Mouse (Mus musculus) hindbrain, embryonic 16.5 days (tissue): ENCODE measurements around the gene Ackr3. TPM values are rescaled to one million over a fixed set of nuclear protein-coding genes. Genes with fewer than 3 reads are reported as not detected.

ENCODE experiments used
- ATAC-seq: fragments of 200-750 bp; cut with Nextera tagmentation; 2 replicates; pipeline ENCODE4 v1.8.0; 2017; ENCODE audit warnings: moderate TSS enrichment, moderate library complexity
- H3K27ac ChIP-seq: fragments of 300-500 bp; sonication (generic); 2 replicates; pipeline ENCODE4 v1.5.1; 2014; ENCODE audit warnings: low read depth, mild to moderate bottlenecking, control low read depth, low read length, moderate library complexity
- H3K27me3 ChIP-seq: fragments of 300-500 bp; sonication (generic); replicated peaks from 2 replicates; pipeline ENCODE4 v1.6.1; 2014; ENCODE audit warnings: low read length; ENCODE audit not compliant: control insufficient read depth, insufficient read depth
- H3K36me3 ChIP-seq: fragments of 300-500 bp; sonication (generic); 2 replicates; pipeline ENCODE4 v1.6.1; 2014; ENCODE audit warnings: mild to moderate bottlenecking, low read length, moderate library complexity, mixed read lengths; ENCODE audit not compliant: control insufficient read depth, insufficient read depth
- H3K4me1 ChIP-seq: fragments of 300-500 bp; sonication (generic); 2 replicates; pipeline ENCODE4 v1.6.1; 2014; ENCODE audit warnings: low read depth, low read length; ENCODE audit not compliant: control insufficient read depth, insufficient read depth
- H3K4me2 ChIP-seq: fragments of 300-500 bp; sonication (generic); 2 replicates; pipeline ENCODE4 v1.6.1; 2014; ENCODE audit warnings: mild to moderate bottlenecking, low read length, control low read depth, moderate library complexity
- H3K4me3 ChIP-seq: fragments of 300-500 bp; sonication (generic); 2 replicates; pipeline ENCODE4 v1.5.1; 2014; ENCODE audit warnings: mild to moderate bottlenecking, low read length, control low read depth, moderate library complexity
- H3K9ac ChIP-seq: fragments of 300-500 bp; sonication (generic); 2 replicates; pipeline ENCODE4 v1.6.1; 2014; ENCODE audit warnings: low read depth, mild to moderate bottlenecking, control low read depth, low read length, moderate library complexity
- H3K9me3 ChIP-seq: fragments of 300-500 bp; sonication (generic); 2 replicates; pipeline ENCODE4 v1.6.1; 2014; ENCODE audit warnings: mild to moderate bottlenecking, low read length, moderate library complexity; ENCODE audit not compliant: control insufficient read depth
- WGBS: fragments of 180-500 bp; shearing (Covaris S2); extraction: QIAGEN DNeasy Blood & Tissue Kit; methylation state at CpG from one replicate; pipeline ENCODE4 v1.1.7; 2014; 5-methylcytosine and 5-hydroxymethylcytosine counted together
- polyA plus RNA-seq: library from polyadenylated mRNA; unstranded; fragments of >200 nt; fragmentation: Nextera tagmentation; extraction: Ambion mirVana; gene quantifications from 2 replicates; pipeline ENCODE4 v1.2.1, GENCODE M21; 2015

The Ackr3 gene
- polyA plus RNA-seq, 1 experiment from 2014 or later, result 10.8 TPM

DNA sequence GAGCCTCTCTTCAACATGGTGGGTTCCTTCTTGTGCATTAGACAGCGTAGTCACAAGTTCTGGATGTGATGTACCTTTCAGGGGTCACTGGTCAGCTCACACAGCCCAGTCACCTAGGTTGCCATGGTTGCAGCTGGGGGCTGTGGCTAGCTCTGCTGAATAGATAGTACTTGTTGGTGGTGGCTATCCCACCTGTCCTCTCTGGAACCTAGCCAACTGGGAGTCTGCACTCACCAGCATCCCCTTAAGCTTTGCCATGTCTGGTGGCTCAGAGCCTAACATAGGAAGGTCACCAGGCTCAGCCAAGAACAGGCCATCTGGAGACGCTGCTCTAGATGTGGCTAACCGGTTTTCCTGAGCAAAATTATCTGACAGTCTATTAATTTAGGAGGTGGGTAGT, 47.4 kb downstream of the Ackr3 start:
- Histone ChIP-seq H3K27me3 (no peaks in the 10 kb centered on the region), H3K9ac (no peak overlapping the region), H3K9me3 (no peaks in the 10 kb centered on the region), H3K36me3 (no peaks in the 10 kb centered on the region), H3K27ac (no peak overlapping the region), H3K4me2 (no peak overlapping the region), H3K4me3 (no peak overlapping the region), H3K4me1 (peaks cover 5% of the 10 kb centered on the region; the same call in 1 of the 2 replicates)
- peak; percentile 23; the same call in 1 of the 2 replicates for ATAC-seq
- 62% methylated on average over 3 of the region's 3 CpGs for WGBS

DNA sequence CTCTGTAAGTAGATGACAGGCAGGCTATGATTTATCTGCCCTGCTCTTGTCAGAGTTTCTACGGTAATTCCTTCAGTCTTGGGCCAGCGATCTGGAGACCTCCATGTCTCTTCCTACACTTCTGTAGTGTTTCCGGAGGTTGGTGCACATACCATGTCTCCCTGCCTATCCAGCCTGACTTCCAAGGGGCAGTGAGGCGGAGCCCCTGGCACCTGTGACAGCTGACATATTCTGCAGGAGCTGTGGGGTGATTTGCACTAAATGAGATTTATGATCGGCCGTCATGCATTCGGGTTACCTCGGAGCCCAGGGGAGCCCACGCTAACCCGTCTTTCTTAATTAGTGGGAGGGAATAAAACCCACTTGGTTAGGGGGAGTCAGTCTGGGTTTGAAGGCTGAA, 49.7 kb downstream of the Ackr3 start:
- Histone ChIP-seq H3K36me3 (no peaks in the 10 kb centered on the region), H3K4me3 (no peak overlapping the region), H3K27ac (no peak overlapping the region), H3K4me2 (no peak overlapping the region), H3K27me3 (no peaks in the 10 kb centered on the region), H3K9ac (no peak overlapping the region), H3K4me1 (peaks cover 5% of the 10 kb centered on the region; the same call in 1 of the 2 replicates), H3K9me3 (no peaks in the 10 kb centered on the region)
- 52% methylated on average over 10 of the region's 10 CpGs for WGBS
- ATAC-seq, result no peak

DNA sequence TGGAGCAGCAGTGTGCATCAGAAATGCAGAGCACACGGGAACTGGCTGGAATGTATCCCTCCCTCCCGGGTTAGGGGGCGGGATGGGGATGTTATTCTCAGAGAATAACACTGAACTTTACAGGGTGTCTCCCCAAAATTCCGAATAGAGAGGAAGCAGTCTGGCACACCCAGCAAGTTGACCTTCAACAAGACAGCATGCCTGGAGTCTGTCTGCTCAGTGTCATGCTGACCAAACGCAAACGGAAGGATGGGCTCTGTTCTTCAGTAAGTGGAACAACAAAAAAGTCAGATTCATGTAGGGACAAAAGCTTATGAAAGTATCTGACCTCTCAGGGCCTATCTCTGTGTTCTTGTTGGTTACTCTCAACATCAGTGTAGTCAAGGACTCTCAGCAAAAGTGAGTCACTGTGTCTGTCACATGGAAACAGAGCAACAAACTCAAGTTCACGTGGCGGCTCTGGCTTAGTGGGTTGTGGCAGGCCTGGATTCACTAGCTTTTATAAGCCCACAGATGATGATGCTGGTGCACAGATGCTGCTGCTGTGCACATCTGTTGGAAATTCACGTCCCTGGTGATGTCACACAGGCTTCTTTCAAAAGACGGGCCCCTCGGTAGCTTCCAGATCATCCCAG, 54.6 kb downstream of the Ackr3 start:
- no peak for ATAC-seq

DNA sequence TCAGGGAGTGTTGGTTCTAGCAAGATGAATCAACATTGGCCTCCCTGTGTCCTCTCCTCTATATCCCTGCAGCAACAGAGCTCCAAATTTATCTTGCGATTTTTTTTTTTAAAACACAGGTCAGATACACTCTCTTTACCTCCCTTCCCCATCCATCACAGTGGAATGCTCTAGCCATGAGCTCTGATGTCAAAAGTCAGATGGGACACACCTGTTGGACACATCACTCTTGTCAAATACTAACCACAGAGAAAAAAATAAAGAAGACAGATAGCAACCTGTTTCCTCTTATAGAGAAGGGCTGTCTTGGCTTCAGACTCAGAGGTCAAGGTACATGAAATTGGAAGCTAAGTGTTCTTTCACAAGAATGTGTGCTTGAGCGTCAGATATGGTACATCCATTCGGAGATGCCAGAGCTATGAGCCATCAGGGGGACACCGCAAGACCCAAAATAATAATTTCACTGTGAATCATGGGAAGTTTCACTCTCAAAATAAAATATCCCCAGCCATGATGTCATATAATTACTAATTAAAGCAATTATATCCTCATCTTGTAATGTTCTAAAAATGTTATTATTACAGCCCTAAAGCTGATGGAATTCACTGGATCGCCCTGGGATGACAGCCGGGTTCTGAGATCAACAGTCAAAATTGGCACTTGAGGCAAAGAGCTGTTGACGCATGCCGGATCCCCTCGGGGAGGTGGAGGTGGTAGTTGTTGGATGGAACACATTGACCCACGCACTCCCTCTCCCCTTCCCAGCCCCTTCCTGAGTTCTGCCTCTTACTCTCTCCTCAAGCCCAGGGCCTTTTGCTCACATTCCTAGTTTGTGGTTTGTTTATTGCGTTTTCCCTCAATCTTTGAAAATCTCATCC, 57.2 kb downstream of the Ackr3 start:
- H3K4me3 ChIP-seq, result no peak overlapping the region

More for the DNA sequence above, 54.6 kb downstream of the Ackr3 start:
- Histone ChIP-seq H3K9me3 (no peaks in the 10 kb centered on the region), H3K4me3 (no peak overlapping the region), H3K27ac (no peak overlapping the region), H3K9ac (no peak overlapping the region), H3K4me2 (no peak overlapping the region), H3K36me3 (no peaks in the 10 kb centered on the region), H3K4me1 (no peaks in the 10 kb centered on the region), H3K27me3 (no peaks in the 10 kb centered on the region)
- 85% methylated on average over 11 of the region's 11 CpGs for WGBS

DNA sequence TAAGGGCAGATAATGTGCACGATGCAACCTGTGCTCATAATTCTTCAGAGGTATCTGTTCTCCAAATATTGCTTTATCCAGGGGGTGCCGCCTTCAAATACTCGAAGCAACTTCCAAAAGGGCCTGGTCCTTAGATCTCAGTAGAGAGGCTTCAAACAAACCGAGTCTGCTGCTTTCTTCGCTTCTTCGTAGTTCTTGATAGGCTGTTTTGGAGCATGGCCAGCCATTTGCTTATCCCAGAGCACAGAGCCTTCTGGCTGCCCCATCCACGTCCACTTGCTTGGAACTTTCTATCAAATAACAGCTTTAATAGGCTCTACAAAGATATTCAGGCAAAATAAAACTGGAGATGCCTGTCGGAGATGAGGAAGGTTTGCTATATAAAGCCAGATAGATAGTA, 58.6 kb downstream of the Ackr3 start:
- WGBS, result 79% methylated on average over 8 of the region's 8 CpGs
- no peaks in the 10 kb centered on the region for H3K9me3 ChIP-seq
- H3K9ac ChIP-seq, result no peak overlapping the region
- H3K27ac ChIP-seq, result no peak overlapping the region
- no peak for ATAC-seq
- no peaks in the 10 kb centered on the region for H3K36me3 ChIP-seq
- H3K4me1 ChIP-seq, result no peaks in the 10 kb centered on the region
- H3K27me3 ChIP-seq, result no peaks in the 10 kb centered on the region
- no peak overlapping the region for H3K4me3 ChIP-seq
- H3K4me2 ChIP-seq, result no peak overlapping the region

More for the DNA sequence above, 57.2 kb downstream of the Ackr3 start:
- ATAC-seq, result no peak
- H3K9me3 ChIP-seq, result no peaks in the 10 kb centered on the region
- no peaks in the 10 kb centered on the region for H3K4me1 ChIP-seq
- no peaks in the 10 kb centered on the region for H3K27me3 ChIP-seq
- no peak overlapping the region for H3K27ac ChIP-seq
- no peak overlapping the region for H3K4me2 ChIP-seq
- no peak overlapping the region for H3K9ac ChIP-seq
- WGBS, result 90% methylated on average over 11 of the region's 11 CpGs
- H3K36me3 ChIP-seq, result no peaks in the 10 kb centered on the region

Other genes with a start within 250 kb of the Ackr3 start
- gene Asb18, start 189.3 kb upstream of the Ackr3 start, polyA plus RNA-seq, result 0.67 and 0.75 TPM in 2 replicates
- 0.98 and 1.3 TPM in 2 replicates for gene Iqca, start 50.6 kb upstream of the Ackr3 start, polyA plus RNA-seq